Mouse (Mus musculus) embryonic facial prominence, embryonic 15.5 days (tissue): ENCODE data around the gene Prdm13. TPM values are rescaled to one million over a fixed set of nuclear protein-coding genes. Genes with fewer than 3 reads are reported as not detected.

Experiments used
- ATAC-seq: fragments of 200-750 bp; cut with Nextera tagmentation; 2 replicates; pipeline ENCODE4 v1.8.0; 2017; ENCODE audit warnings: low read depth, moderate TSS enrichment; ENCODE audit not compliant: insufficient number of reproducible peaks, low FRiP score, low TSS enrichment
- H3K27ac ChIP-seq: fragments of 300-500 bp; sonication (generic); replicated peaks from 2 replicates; pipeline ENCODE4 v1.5.1; 2015; ENCODE audit warnings: mild to moderate bottlenecking, inconsistent platforms
- H3K27me3 ChIP-seq: fragments of 300-500 bp; sonication (generic); 2 replicates; pipeline ENCODE4 v1.6.1; 2015; ENCODE audit warnings: inconsistent platforms
- H3K36me3 ChIP-seq: fragments of 300-500 bp; sonication (generic); 2 replicates; pipeline ENCODE4 v1.6.1; 2015; ENCODE audit warnings: mild to moderate bottlenecking, inconsistent platforms
- H3K4me1 ChIP-seq: fragments of 300-500 bp; sonication (generic); 2 replicates; pipeline ENCODE4 v1.6.1; 2015; ENCODE audit warnings: inconsistent platforms
- H3K4me2 ChIP-seq: fragments of 300-500 bp; sonication (generic); replicated peaks from 2 replicates; pipeline ENCODE4 v1.6.1; 2015; ENCODE audit warnings: mild to moderate bottlenecking, inconsistent platforms
- H3K4me3 ChIP-seq: fragments of 300-500 bp; sonication (generic); replicated peaks from 2 replicates; pipeline ENCODE4 v1.5.1; 2015; ENCODE audit warnings: mild to moderate bottlenecking, inconsistent platforms
- H3K9ac ChIP-seq: fragments of 300-500 bp; sonication (generic); 2 replicates; pipeline ENCODE4 v1.6.1; 2015; ENCODE audit warnings: inconsistent platforms
- H3K9me3 ChIP-seq: fragments of 300-500 bp; sonication (generic); replicated peaks from 2 replicates; pipeline ENCODE4 v1.6.1; 2016; ENCODE audit warnings: inconsistent platforms
- WGBS: fragments of 180-500 bp; shearing (Covaris S2); methylation state at CpG from one replicate; pipeline ENCODE4 v1.1.7; 2015; 5-methylcytosine and 5-hydroxymethylcytosine counted together
- polyA plus RNA-seq: library from polyadenylated mRNA; unstranded; fragments of >200 nt; fragmentation: Nextera tagmentation; extraction: Ambion mirVana; gene quantifications from 2 replicates; pipeline ENCODE4 v1.2.1, GENCODE M21; 2015

Gene Prdm13
- polyA plus RNA-seq, 1 experiment from 2014 or later, result not detected

GRCm38 (mm10) chr4:21687783-21688702 is 2.3 kb upstream of the Prdm13 start:
- peaks cover 9% of the 10 kb centered on the region for H3K4me1 ChIP-seq
- 3% methylated on average over 51 of the region's 51 CpGs for WGBS
- H3K4me3 ChIP-seq, result peak overlapping the region; percentile 47
- ATAC-seq, result peak; percentile 57; the same call in 1 of the 2 replicates
- no peak overlapping the region for H3K27ac ChIP-seq
- H3K36me3 ChIP-seq, result no peaks in the 10 kb centered on the region
- no peaks in the 10 kb centered on the region for H3K9me3 ChIP-seq
- H3K4me2 ChIP-seq, result peak overlapping the region; percentile 93
- peaks cover 97% of the 10 kb centered on the region for H3K27me3 ChIP-seq
- H3K9ac ChIP-seq, result no peak overlapping the region

DNA sequence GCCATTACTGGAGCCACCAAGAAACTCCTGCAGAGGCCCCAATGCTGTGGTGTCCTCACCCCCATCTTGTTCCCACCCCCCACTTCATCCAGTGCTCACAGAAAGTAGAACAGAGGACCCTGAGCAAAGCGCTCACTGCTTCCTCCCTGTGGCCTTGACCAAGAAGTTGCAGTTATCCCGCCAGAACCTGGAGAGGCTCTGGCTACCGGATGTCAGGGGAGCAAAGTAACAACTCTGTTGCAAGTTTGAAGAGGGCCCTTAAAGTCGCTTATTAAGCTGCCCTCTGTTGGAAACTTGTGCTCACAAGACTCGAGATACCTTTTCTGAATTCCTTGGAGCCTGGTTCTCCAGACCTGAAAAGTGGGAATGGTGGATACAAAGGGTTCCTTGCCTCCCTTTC is 1.2 kb upstream of the Prdm13 start:
- H3K36me3 ChIP-seq, result no peaks in the 10 kb centered on the region
- WGBS, result 0% methylated on average over 5 of the region's 5 CpGs
- H3K4me3 ChIP-seq, result no peak overlapping the region
- peaks cover 98% of the 10 kb centered on the region for H3K27me3 ChIP-seq
- H3K27ac ChIP-seq, result no peak overlapping the region
- H3K4me2 ChIP-seq, result no peak overlapping the region
- no peak overlapping the region for H3K9ac ChIP-seq
- H3K4me1 ChIP-seq, result peaks cover 9% of the 10 kb centered on the region
- no peaks in the 10 kb centered on the region for H3K9me3 ChIP-seq
- ATAC-seq, result no peak

DNA sequence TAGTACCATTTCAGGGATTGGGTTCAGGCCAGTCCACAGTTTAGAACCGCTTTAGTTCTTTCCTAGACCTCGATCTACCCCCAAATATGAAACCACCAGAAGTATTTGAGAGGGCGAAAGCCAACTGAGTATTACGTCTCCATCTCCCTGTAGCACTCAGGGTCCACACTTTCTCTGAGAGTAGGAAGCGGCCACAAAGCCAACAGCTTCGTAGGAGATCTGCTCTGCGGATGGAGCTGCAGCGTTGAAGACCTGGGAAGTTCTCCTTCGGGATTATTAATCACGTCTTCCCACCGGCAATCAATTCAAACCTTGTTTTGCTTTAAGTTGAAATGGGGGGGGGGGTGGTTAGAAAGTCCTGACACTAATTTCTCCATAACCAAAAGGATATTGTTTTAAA is 653 bp upstream of the Prdm13 start:
- H3K9me3 ChIP-seq, result no peaks in the 10 kb centered on the region
- H3K9ac ChIP-seq, result no peak overlapping the region
- no peak overlapping the region for H3K4me3 ChIP-seq
- H3K4me1 ChIP-seq, result peaks cover 9% of the 10 kb centered on the region
- ATAC-seq, result no peak
- no peak overlapping the region for H3K4me2 ChIP-seq
- no peaks in the 10 kb centered on the region for H3K36me3 ChIP-seq
- peaks cover 95% of the 10 kb centered on the region for H3K27me3 ChIP-seq
- H3K27ac ChIP-seq, result no peak overlapping the region
- 2% methylated on average over 11 of the region's 11 CpGs for WGBS

- no peak overlapping the region for H3K4me2 ChIP-seq
- WGBS, result 1% methylated on average over 14 of the region's 14 CpGs
- H3K9me3 ChIP-seq, result no peaks in the 10 kb centered on the region
- peaks cover 10% of the 10 kb centered on the region for H3K4me1 ChIP-seq
- peaks cover 95% of the 10 kb centered on the region for H3K27me3 ChIP-seq
- no peak overlapping the region for H3K4me3 ChIP-seq
- H3K27ac ChIP-seq, result no peak overlapping the region
- ATAC-seq, result no peak
- no peak overlapping the region for H3K9ac ChIP-seq
- H3K36me3 ChIP-seq, result no peaks in the 10 kb centered on the region
These were observed 1.3 kb downstream of the Prdm13 start for GRCm38 (mm10) chr4:21684341-21684970.

- H3K4me1 ChIP-seq, result peaks cover 15% of the 10 kb centered on the region
- no peaks in the 10 kb centered on the region for H3K9me3 ChIP-seq
- no peaks in the 10 kb centered on the region for H3K36me3 ChIP-seq
- H3K4me3 ChIP-seq, result no peak overlapping the region
- peaks cover 97% of the 10 kb centered on the region for H3K27me3 ChIP-seq
- no peak overlapping the region for H3K9ac ChIP-seq
- ATAC-seq, result no peak
- 13% methylated on average over 10 of the region's 10 CpGs for WGBS
- H3K4me2 ChIP-seq, result no peak overlapping the region
- no peak overlapping the region for H3K27ac ChIP-seq
These were observed 3.2 kb downstream of the Prdm13 start for GRCm38 (mm10) chr4:21682421-21683150.

- no peak for ATAC-seq
- WGBS, result 3% methylated on average over 10 of the region's 10 CpGs
- Histone ChIP-seq H3K9ac (no peak overlapping the region), H3K27ac (no peak overlapping the region), H3K36me3 (no peaks in the 10 kb centered on the region), H3K4me2 (no peak overlapping the region), H3K9me3 (no peaks in the 10 kb centered on the region), H3K4me3 (no peak overlapping the region), H3K27me3 (peaks cover 96% of the 10 kb centered on the region), H3K4me1 (peaks cover 15% of the 10 kb centered on the region)
These were observed 4.8 kb downstream of the Prdm13 start for GRCm38 (mm10) chr4:21680971-21681370.

DNA sequence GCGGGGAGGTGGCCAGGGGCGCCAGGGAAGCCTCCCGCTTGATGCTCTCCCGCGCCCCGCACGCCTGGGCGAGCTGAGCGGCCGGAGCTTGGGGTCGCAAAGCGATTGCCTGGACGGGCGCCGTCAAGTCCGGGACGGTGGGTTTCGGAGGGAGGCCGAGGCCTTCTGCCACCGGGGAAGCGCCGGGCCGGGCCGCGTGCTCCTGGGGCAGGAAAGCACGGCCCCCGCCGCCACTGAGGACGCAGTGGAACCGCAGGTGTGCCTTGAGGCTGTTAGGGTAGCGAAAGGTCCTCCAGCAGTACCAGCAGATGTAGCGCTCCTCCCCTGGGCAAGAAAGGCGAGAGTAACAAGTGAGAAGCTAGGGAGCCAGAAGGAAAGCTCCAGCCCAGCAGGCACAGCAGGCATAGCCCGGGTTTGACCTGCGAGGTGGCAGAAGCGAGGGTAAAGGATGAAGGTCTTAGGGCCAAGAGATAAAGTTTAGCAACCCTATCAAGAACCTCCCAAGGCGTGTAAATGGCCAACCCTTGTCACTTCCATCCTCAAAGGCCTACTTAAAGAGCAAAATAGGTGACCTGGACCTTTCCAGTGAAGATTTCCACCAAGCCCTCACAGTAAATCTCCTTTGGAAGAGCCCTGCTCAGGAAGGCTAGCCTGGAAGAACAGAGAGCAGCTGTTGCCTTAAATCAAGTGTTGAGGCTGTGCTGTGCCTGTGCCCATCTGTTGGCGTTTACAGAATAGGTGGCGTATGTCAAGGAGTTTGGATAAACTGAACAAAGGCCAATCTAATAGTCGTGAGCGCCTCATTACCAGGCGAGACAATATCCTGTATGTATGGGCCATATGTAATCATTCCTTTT is 5.9 kb downstream of the Prdm13 start:
- peak overlapping the region; percentile 45 for H3K4me3 ChIP-seq
- H3K27ac ChIP-seq, result no peak overlapping the region
- peak overlapping the region; percentile 73 for H3K4me2 ChIP-seq
- peaks cover 15% of the 10 kb centered on the region for H3K4me1 ChIP-seq
- WGBS, result 3% methylated on average over 42 of the region's 42 CpGs
- H3K36me3 ChIP-seq, result no peaks in the 10 kb centered on the region
- H3K27me3 ChIP-seq, result peaks cover 93% of the 10 kb centered on the region
- ATAC-seq, result no peak
- H3K9ac ChIP-seq, result no peak overlapping the region
- no peaks in the 10 kb centered on the region for H3K9me3 ChIP-seq

GRCm38 (mm10) chr4:21678975-21679623 is 6.7 kb downstream of the Prdm13 start:
- Histone ChIP-seq H3K4me3 (peak overlapping the region; percentile 45), H3K9me3 (no peaks in the 10 kb centered on the region), H3K4me2 (peak overlapping the region; percentile 73), H3K36me3 (no peaks in the 10 kb centered on the region), H3K4me1 (peaks cover 15% of the 10 kb centered on the region), H3K27ac (no peak overlapping the region), H3K27me3 (peaks cover 93% of the 10 kb centered on the region), H3K9ac (no peak overlapping the region)
- WGBS, result under 1% methylated on average over 57 of the region's 79 CpGs
- peak; percentile 84 for ATAC-seq

GRCm38 (mm10) chr4:21678101-21678974 is 7.4 kb downstream of the Prdm13 start:
- Histone ChIP-seq H3K27ac (no peak overlapping the region), H3K9me3 (no peaks in the 10 kb centered on the region), H3K4me1 (peaks cover 15% of the 10 kb centered on the region), H3K27me3 (peaks cover 89% of the 10 kb centered on the region), H3K9ac (no peak overlapping the region), H3K36me3 (no peaks in the 10 kb centered on the region), H3K4me2 (peak overlapping the region; percentile 73), H3K4me3 (peak overlapping the region; percentile 45)
- under 1% methylated on average over 84 of the region's 84 CpGs for WGBS
- ATAC-seq, result no peak
